ENCODE assay signal across 11 mouse cellular contexts in the genomic region with DNA sequence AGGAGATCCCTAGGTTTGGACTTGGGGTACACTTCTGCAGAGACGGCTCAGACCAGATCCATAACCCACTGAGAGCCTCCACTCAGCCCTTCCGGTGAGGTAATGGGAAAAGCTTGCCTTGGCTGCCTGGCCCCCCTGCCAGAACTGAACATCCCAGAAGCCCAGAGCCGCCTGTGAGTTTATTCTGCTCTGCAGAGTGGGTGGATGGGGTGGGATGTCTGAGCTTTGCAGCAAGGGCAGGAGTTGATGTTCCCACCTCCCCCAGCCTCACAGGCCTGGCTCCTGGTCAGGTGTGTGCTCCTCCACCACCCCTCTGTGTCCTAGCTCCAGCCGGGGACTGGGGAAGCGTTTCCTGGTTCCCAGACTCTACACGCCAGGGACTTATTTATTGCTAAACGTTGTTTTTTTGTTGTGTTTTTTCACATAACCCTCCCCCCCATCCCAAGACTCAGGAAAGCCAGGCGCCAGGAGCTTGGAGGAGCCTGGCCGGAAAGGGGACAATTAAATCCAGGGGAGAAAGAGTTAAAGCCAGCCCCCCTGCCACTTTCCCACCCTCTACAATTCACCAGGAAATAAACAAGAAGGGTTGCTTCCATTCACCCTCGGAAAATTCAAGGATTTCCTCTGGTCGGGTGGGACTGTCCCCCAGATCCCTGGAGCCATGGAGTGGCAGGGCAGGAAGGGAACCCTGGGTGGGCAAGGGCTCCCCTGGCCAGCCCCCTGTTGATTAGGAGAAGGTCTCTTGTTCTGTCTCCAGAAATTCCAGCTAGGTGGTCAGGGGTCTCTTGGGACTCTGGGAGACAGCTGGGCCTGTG. TPM values are rescaled to one million over a fixed set of nuclear protein-coding genes. Genes with fewer than 3 reads are reported as not detected.
A peak's percentile ranks its signal among the peaks of the same experiment; 100 is the strongest.
DNase-seq lines count a peak whose midpoint lies in the region; ATAC-seq and TF ChIP-seq lines count a peak whose summit lies in the region.
"Had no signal": no experiment of that assay in that cellular context is flagged by ENCODE, and none has a peak within 500 bp of the region (broad histone marks: within the 10 kb centered on the region; RNA-seq: fewer than 3 reads in every experiment).

No protein-coding gene starts in this region.

- no peak for TF ChIP-seq POLR2A in kidney, adult 2 months (IDR thresholded peaks at IDR 0.05; ENCODE audit: low read depth, low read length)

- peak; percentile 58 for DNase-seq in kidney, adult 2 months
- no peak for DNase-seq in kidney, adult 8-10 months
- DNase-seq in hindbrain, postnatal 0 days (ENCODE audit: low spot score) = no peak
- DNase-seq in lung, postnatal 4 days = peak; percentile 51 to 71
- no peak for DNase-seq in cerebellum, adult 18-20 months
- DNase-seq in cerebellum, adult 11 months = no peak
- no peak for DNase-seq in gastrocnemius, postnatal 36 days

- H3K9me3 ChIP-seq in embryonic facial prominence, embryonic 15.5 days (replicated peaks) = no peaks in the 10 kb centered on the region
- H3K9me3 ChIP-seq in hindbrain, postnatal 0 days (ENCODE audit: low read length) = no peaks in the 10 kb centered on the region

- no peak overlapping the region for H3K9ac ChIP-seq in embryonic facial prominence, embryonic 15.5 days
- no peak overlapping the region for H3K9ac ChIP-seq in hindbrain, postnatal 0 days (replicated peaks; ENCODE audit: low read length)

- 64% methylated on average over 11 of the region's 11 CpGs for WGBS in kidney, adult 2 months
- WGBS in embryonic facial prominence, embryonic 15.5 days = 34% methylated on average over 11 of the region's 11 CpGs
- WGBS in hindbrain, postnatal 0 days = 56% methylated on average over 11 of the region's 11 CpGs

- intact Hi-C loops in gastrocnemius, postnatal 36 days (cut with DNase I) = no loop called here

- ATAC-seq in embryonic facial prominence, embryonic 15.5 days (ENCODE audit: insufficient number of reproducible peaks, low FRiP score, low TSS enrichment, low read depth) = peak; percentile 66
- no peak for ATAC-seq in hindbrain, postnatal 0 days

- TF ChIP-seq CTCF in kidney, adult 2 months (conservative IDR thresholded peaks at IDR 0.05; ENCODE audit: insufficient read depth, insufficient read length, low read depth, low read length) = no peak
- TF ChIP-seq CTCF in hindbrain, postnatal 0 days (IDR thresholded peaks at IDR 0.05; ENCODE audit: low read depth) = no peak

- no peaks in the 10 kb centered on the region for H3K4me1 ChIP-seq in kidney, adult 2 months (ENCODE audit: control insufficient read depth, insufficient read depth, low read length)
- peaks cover 38% of the 10 kb centered on the region for H3K4me1 ChIP-seq in embryonic facial prominence, embryonic 15.5 days
- H3K4me1 ChIP-seq in hindbrain, postnatal 0 days (ENCODE audit: insufficient read depth, low read length) = no peaks in the 10 kb centered on the region

- no peaks in the 10 kb centered on the region for H3K36me3 ChIP-seq in kidney, adult 2 months (ENCODE audit: control insufficient read depth, insufficient read depth, low read length)
- no peaks in the 10 kb centered on the region for H3K36me3 ChIP-seq in embryonic facial prominence, embryonic 15.5 days
- H3K36me3 ChIP-seq in hindbrain, postnatal 0 days (ENCODE audit: insufficient read depth, low read length) = no peaks in the 10 kb centered on the region

- no peaks in the 10 kb centered on the region for H3K27me3 ChIP-seq in kidney, adult 2 months (replicated peaks; ENCODE audit: control insufficient read depth, insufficient read depth, low read length)
- no peaks in the 10 kb centered on the region for H3K27me3 ChIP-seq in embryonic facial prominence, embryonic 15.5 days
- H3K27me3 ChIP-seq in hindbrain, postnatal 0 days (ENCODE audit: insufficient read depth, low read length) = no peaks in the 10 kb centered on the region

- H3K4me3 ChIP-seq in kidney, adult 2 months (ENCODE audit: insufficient read depth, low read depth, low read length) = no peak overlapping the region
- no peak overlapping the region for H3K4me3 ChIP-seq in embryonic facial prominence, embryonic 15.5 days (replicated peaks)
- no peak overlapping the region for H3K4me3 ChIP-seq in hindbrain, postnatal 0 days (ENCODE audit: low read length)

- H3K4me2 ChIP-seq in embryonic facial prominence, embryonic 15.5 days (replicated peaks) = no peak overlapping the region
- H3K4me2 ChIP-seq in hindbrain, postnatal 0 days (ENCODE audit: low read depth, low read length) = no peak overlapping the region

- peak overlapping the region; percentile 41 for H3K27ac ChIP-seq in kidney, adult 2 months (ENCODE audit: insufficient read depth, low read depth, low read length)
- peak overlapping the region; percentile 85 for H3K27ac ChIP-seq in embryonic facial prominence, embryonic 15.5 days (replicated peaks)
- H3K27ac ChIP-seq in hindbrain, postnatal 0 days = peak overlapping the region; percentile 20; the same call in 1 of the 2 replicates

RNA-seq across cellular contexts. Expression of a gene that starts 10.2 kb away (rescaled TPM):
- polyA plus RNA-seq in kidney, adult 2 months (2012; rRNA removed) = 16.1 and 17.7 TPM in 2 replicates
- polyA plus RNA-seq in embryonic facial prominence, embryonic 15.5 days (2015; fragmentation: Nextera tagmentation; extraction: Ambion mirVana) = 26.0 and 30.3 TPM in 2 replicates
- total RNA-seq in hindbrain, postnatal 0 days (2014; rRNA removed) = 75.2 and 75.9 TPM in 2 replicates
- 9.2 and 10.0 TPM in 2 replicates for polyA plus RNA-seq in hindbrain, postnatal 0 days (2015; fragmentation: Nextera tagmentation; extraction: Ambion mirVana)
- 1 to 10 TPM; 7.7 to 8.0 TPM for total RNA-seq in gastrocnemius, postnatal 36 days (2021)

RNA-seq across cellular contexts. Expression of a gene that starts 53.2 kb away (rescaled TPM):
- 297 and 304 TPM in 2 replicates for polyA plus RNA-seq in kidney, adult 2 months (2012; rRNA removed)
- polyA plus RNA-seq in embryonic facial prominence, embryonic 15.5 days (2015; fragmentation: Nextera tagmentation; extraction: Ambion mirVana) = 111 and 125 TPM in 2 replicates
- 70.4 and 79.5 TPM in 2 replicates for total RNA-seq in hindbrain, postnatal 0 days (2014; rRNA removed)
- polyA plus RNA-seq in hindbrain, postnatal 0 days (2015; fragmentation: Nextera tagmentation; extraction: Ambion mirVana) = 74.8 and 76.5 TPM in 2 replicates
- 10 to 100 TPM; 50.0 to 62.2 TPM for total RNA-seq in gastrocnemius, postnatal 36 days (2021)

RNA-seq across cellular contexts. Expression of a gene that starts 59.8 kb away (rescaled TPM):
- polyA plus RNA-seq in kidney, adult 2 months (2012; rRNA removed) = not detected in 2 replicates
- polyA plus RNA-seq in embryonic facial prominence, embryonic 15.5 days (2015; fragmentation: Nextera tagmentation; extraction: Ambion mirVana) = not detected in 2 replicates
- not detected in 2 replicates for total RNA-seq in hindbrain, postnatal 0 days (2014; rRNA removed)
- not detected in 2 replicates for polyA plus RNA-seq in hindbrain, postnatal 0 days (2015; fragmentation: Nextera tagmentation; extraction: Ambion mirVana)
- total RNA-seq in gastrocnemius, postnatal 36 days (2021) = not detected
- total RNA-seq: common myeloid progenitor, adult 5-6 weeks; gastrocnemius, postnatal 4 days; left cerebral cortex, postnatal 36 days had no signal

Comparison
In these comparisons a context has a peak if more than half of its experiments do, and no peak if none do; other contexts are left out.
1. DNase-seq: peak in kidney, adult 2 months (single experiment) and lung, postnatal 4 days (2 of 2); none in kidney, adult 8-10 months (0 of 2), hindbrain, postnatal 0 days (single experiment), cerebellum, adult 18-20 months (0 of 2), cerebellum, adult 11 months (single experiment) and gastrocnemius, postnatal 36 days (0 of 2).
2. H3K27ac ChIP-seq: peak in every context shown above with its lines; median percentile 85 in embryonic facial prominence, embryonic 15.5 days; 41 in kidney, adult 2 months; 20 in hindbrain, postnatal 0 days.